Mouse (Mus musculus) heart, adult 8-10 months (tissue): ENCODE data around the gene Olfr1118. TPM values are rescaled to one million over a fixed set of nuclear protein-coding genes. Genes with fewer than 3 reads are reported as not detected.

Experiments used
- DNase-seq: peaks from one replicate; pipeline ENCODE4 v3.0.0; 2022; ENCODE audit warnings: low spot score
- total RNA-seq, 4 experiments: library from RNA; stranded (reverse); gene quantifications; 2 replicates each; pipeline ENCODE4 v1.2.4; 2022

Gene Olfr1118
- total RNA-seq = not detected

DNA sequence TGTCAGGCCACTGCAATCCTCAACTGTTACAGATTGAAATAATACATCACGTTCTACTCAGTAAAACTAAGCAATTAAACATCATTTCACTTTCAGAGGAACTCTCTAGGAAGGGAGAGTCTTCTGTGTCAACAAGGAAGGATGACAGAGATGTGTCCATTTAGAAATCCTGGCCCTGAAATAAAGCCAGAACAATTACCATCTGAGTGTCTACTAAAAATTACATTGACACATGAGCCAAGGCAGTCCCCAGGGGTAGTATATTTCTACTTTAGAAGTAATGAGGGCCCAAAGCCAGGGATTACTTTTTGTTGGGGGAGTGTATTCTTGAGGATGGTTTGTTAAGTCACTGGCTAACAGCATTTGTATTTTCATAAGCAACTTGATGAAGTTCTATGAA, at the start of gene Olfr1118:
TSS of gene Olfr1118 (plus strand) at position 301 of the 400 bp plus-strand sequence.
- DNase-seq = no peak

DNA sequence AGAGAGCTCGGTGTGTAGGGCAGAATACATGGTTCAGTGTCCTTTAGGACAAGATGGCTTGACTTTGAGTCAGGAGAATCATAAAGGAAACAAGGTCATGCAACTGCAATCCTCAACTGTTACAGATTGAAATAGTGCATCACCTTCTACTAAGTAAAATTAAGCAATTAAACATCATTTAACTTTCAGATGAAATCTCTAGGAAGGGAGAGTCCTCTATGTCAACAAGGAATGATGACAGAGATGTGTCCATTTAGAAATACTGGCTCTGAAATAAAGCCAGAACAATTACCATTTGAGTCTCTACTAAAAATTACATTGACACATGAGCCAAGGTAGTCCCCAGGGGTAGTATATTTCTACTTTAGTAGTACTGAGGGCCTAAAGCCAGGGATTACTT, 40.1 kb upstream of the Olfr1118 start, which contains the start of gene Olfr1116:
TSS of gene Olfr1116 (plus strand) at position 301 of the 400 bp plus-strand sequence.
- no peak for DNase-seq

GRCm38 (mm10) chr2:87293977-87294376, 13.4 kb upstream of the Olfr1118 start:
- peak; percentile 44 for DNase-seq

GRCm38 (mm10) chr2:87354515-87354914, 47.1 kb downstream of the Olfr1118 start, which contains the start of gene Olfr1120:
TSS of gene Olfr1120 (plus strand) at chr2:87354815.
- no peak for DNase-seq

- DNase-seq = peak; percentile 11
These were observed 52.7 kb downstream of the Olfr1118 start for GRCm38 (mm10) chr2:87360121-87360520.

Other genes starting within 250 kb of the Olfr1118 start
- not detected for gene Olfr1107, start 231.8 kb upstream of the Olfr1118 start, total RNA-seq
- not detected for gene Olfr1109, start 211.6 kb upstream of the Olfr1118 start, total RNA-seq
- gene Olfr259, start 193.0 kb upstream of the Olfr1118 start, total RNA-seq = not detected
- gene Olfr1110, start 167.3 kb upstream of the Olfr1118 start, total RNA-seq = not detected
- gene Olfr1111, start 155.0 kb upstream of the Olfr1118 start, total RNA-seq = not detected
- gene Olfr1112, start 119.8 kb upstream of the Olfr1118 start, total RNA-seq = not detected
- not detected for gene Olfr1113, start 98.6 kb upstream of the Olfr1118 start, total RNA-seq
- gene Olfr1115, start 59.6 kb upstream of the Olfr1118 start, total RNA-seq = not detected
- gene Olfr1116, start 40.0 kb upstream of the Olfr1118 start, total RNA-seq = not detected
- not detected for gene Olfr1120, start 47.2 kb downstream of the Olfr1118 start, total RNA-seq
- not detected for gene Olfr1121, start 62.3 kb downstream of the Olfr1118 start, total RNA-seq
- not detected for gene Olfr1122, start 78.3 kb downstream of the Olfr1118 start, total RNA-seq
- gene Olfr1123, start 109.1 kb downstream of the Olfr1118 start, total RNA-seq = not detected
- gene Olfr1124, start 122.7 kb downstream of the Olfr1118 start, total RNA-seq = not detected
- gene Olfr1126, start 146.4 kb downstream of the Olfr1118 start, total RNA-seq = not detected
- not detected for gene Pramel7, start 189.5 kb downstream of the Olfr1118 start, total RNA-seq
- gene Pramel6, start 199.0 kb downstream of the Olfr1118 start, total RNA-seq = not detected
- gene Olfr153, start 224.2 kb downstream of the Olfr1118 start, total RNA-seq = not detected
- gene Olfr1128, start 238.0 kb downstream of the Olfr1118 start, total RNA-seq = not detected